ENCODE assay signal across 14 mouse cellular contexts in the genomic region with DNA sequence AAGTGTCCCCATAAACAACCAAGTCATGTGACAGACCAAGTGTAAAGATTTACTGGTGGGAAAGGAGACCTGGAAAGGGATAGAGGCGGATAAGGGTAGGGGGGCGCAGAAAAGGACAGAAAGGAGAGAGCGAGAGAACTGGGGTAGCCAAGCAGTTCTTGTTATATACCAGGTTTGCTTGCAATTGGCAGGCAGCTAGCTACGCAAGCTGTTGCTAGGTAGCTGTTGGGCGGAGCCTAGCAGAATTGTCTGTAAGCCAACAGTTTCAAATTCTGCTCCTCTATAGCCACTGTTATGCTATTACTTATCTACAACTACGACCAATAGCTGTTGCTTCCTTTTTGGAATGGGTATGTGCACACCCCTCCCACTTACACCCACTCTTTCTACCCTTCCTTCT.
DNase-seq lines count a peak whose midpoint lies in the region; TF ChIP-seq lines count a peak whose summit lies in the region.
"Had no signal": no experiment of that assay in that cellular context is flagged by ENCODE, and none has a peak within 500 bp of the region (broad histone marks: within the 10 kb centered on the region; RNA-seq: fewer than 3 reads in every experiment).

No protein-coding gene starts in this region.

- DNase-seq in heart, adult 11 months = peak; percentile 49
- DNase-seq in heart, postnatal 14 days = no peak
- DNase-seq in right cerebral cortex, postnatal 14 days = peak; percentile 11
- DNase-seq in right cerebral cortex, adult 18-20 months = no peak
- peak; percentile 44 for DNase-seq in brain, embryonic 14.5 days (ENCODE audit: low read depth)
- DNase-seq in frontal cortex, postnatal 25 days (ENCODE audit: low spot score in 2 of 2) = no peak
- no peak for DNase-seq in spleen, postnatal 14 days (ENCODE audit: low spot score in 2 of 2)
- DNase-seq: cerebellum, adult 11 months; cerebellum, adult 9-11 months; kidney, adult 18-20 months; layer of hippocampus, adult 9-11 months; left cerebral cortex, postnatal 4 days; lung, postnatal 4 days; thymus, postnatal 14 days had no signal

- TF ChIP-seq POLR2A in brain, embryonic 14.5 days (IDR thresholded peaks at IDR 0.05; ENCODE audit: borderline replicate concordance, extremely low read depth, insufficient read depth, insufficient read length, poor library complexity, severe bottlenecking) = no peak

- no peak for TF ChIP-seq CTCF in brain, embryonic 14.5 days (IDR thresholded peaks at IDR 0.05; ENCODE audit: borderline replicate concordance, extremely low read depth, insufficient read depth, insufficient read length)

- intact Hi-C loops in heart, postnatal 14 days (cut with DNase I) = no loop called here

Comparison
In these comparisons a context has a peak if more than half of its experiments do, and no peak if none do; other contexts are left out.
1. DNase-seq: peak in heart, adult 11 months (single experiment), right cerebral cortex, postnatal 14 days (single experiment) and brain, embryonic 14.5 days (single experiment); none in heart, postnatal 14 days (0 of 2), right cerebral cortex, adult 18-20 months (single experiment), frontal cortex, postnatal 25 days (0 of 2) and spleen, postnatal 14 days (0 of 2).